7 mouse cellular contexts compared by ENCODE assay signal in the genomic region with DNA sequence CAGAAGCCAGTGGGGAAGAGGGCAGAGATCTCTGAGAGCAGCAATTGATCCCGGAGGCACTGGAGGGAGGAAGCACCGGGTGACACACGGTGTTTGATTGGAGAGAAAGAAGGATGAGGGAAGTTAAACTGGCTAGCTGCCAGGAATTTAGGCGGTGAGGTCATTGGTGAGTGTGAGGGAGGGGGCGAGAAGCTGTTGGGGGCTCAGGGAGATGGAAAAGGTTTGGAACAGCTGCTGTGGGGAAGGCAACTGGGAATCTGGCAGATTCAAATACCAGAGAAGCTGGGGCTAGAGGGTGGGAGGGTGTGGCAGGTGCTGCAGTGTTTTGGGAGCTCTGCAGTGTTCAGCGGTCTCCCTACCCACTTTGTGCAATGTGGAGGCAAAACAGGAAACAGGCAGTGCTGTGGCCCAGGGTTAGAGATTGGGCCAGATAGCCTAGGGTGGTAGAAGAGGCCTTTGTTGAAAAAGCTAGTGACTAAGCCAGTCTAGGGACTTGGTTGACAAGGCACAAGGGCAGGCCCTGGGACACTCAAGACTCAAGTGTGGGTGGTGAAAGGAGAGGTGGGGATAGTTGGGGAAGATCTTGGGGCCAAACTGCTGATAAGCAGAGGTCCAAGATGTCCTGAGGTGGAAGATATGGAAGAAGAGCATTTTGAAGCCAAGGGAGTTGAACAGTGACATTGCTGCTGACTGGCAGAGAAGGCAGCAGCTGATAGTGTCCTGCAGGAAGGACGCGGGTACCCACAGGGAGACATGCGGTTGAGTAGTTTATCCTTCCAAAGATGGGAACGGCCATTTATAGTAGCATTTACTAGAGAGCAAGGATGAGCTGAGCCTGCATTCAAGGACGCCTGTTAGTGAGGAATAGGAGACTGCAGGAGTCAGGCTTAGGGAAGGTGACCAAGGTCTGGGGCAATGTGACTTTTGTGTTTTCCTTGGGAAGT. TPM values are rescaled to one million over a fixed set of nuclear protein-coding genes. Genes with fewer than 3 reads are reported as not detected.
A peak's percentile ranks its signal among the peaks of the same experiment; 100 is the strongest.
DNase-seq lines count a peak whose midpoint lies in the region; ATAC-seq and TF ChIP-seq lines count a peak whose summit lies in the region.

No protein-coding gene starts in this region.

- peak overlapping the region; percentile 25 for H3K4me2 ChIP-seq in limb, embryonic 15.5 days

- H3K36me3 ChIP-seq in limb, embryonic 15.5 days = peaks cover 64% of the 10 kb centered on the region
- H3K36me3 ChIP-seq in small intestine, adult 2 months (ENCODE audit: control insufficient read depth, insufficient read depth, low read length) = peaks cover 52% of the 10 kb centered on the region

- no peak for TF ChIP-seq CTCF in small intestine, adult 2 months (IDR thresholded peaks at IDR 0.05; ENCODE audit: extremely low read depth, insufficient read length, insufficient replicate concordance, low read depth, low read length)

- 49% methylated on average over 11 of the region's 11 CpGs for WGBS in limb, embryonic 15.5 days
- WGBS in small intestine, adult 2 months = 43% methylated on average over 11 of the region's 11 CpGs

- no peak for ATAC-seq in limb, embryonic 15.5 days (ENCODE audit: insufficient number of reproducible peaks, low FRiP score, low TSS enrichment, low read depth)

- H3K27me3 ChIP-seq in limb, embryonic 15.5 days = no peaks in the 10 kb centered on the region
- H3K27me3 ChIP-seq in small intestine, adult 2 months (ENCODE audit: control insufficient read depth, insufficient read depth, low read length) = no peaks in the 10 kb centered on the region

- peak; percentile 33 for DNase-seq in layer of hippocampus, adult 11-12 months (ENCODE audit: low spot score)
- DNase-seq in layer of hippocampus, postnatal 25 days (ENCODE audit: extremely low spot score in 1 of 2, low spot score in 1 of 2) = no peak
- DNase-seq in MEL-GATA-1-ER (ENCODE audit: extremely low read depth, low read depth) = peak; percentile 62
- DNase-seq in gastrocnemius, postnatal 25 days = no peak

- TF ChIP-seq POLR2A in small intestine, adult 2 months (IDR thresholded peaks at IDR 0.05; ENCODE audit: low read depth, low read length) = no peak

- peak overlapping the region; percentile 20; the same call in 1 of the 2 replicates for H3K4me3 ChIP-seq in brown adipose tissue, adult 24 weeks (ENCODE audit: insufficient read depth, low read depth, low read length)
- no peak overlapping the region; the same call in 1 of the 2 replicates for H3K4me3 ChIP-seq in limb, embryonic 15.5 days
- H3K4me3 ChIP-seq in small intestine, adult 2 months (ENCODE audit: low read depth, low read length) = peak overlapping the region; percentile 23

- H3K4me1 ChIP-seq in brown adipose tissue, adult 24 weeks (ENCODE audit: control insufficient read depth, insufficient read depth, insufficient read length, low read length) = peaks cover 27% of the 10 kb centered on the region
- H3K4me1 ChIP-seq in limb, embryonic 15.5 days = peaks cover 55% of the 10 kb centered on the region
- peaks cover 51% of the 10 kb centered on the region for H3K4me1 ChIP-seq in small intestine, adult 2 months (ENCODE audit: control insufficient read depth, insufficient read depth, insufficient read length, low read length)

- H3K27ac ChIP-seq in brown adipose tissue, adult 24 weeks (replicated peaks; ENCODE audit: low read depth, low read length) = peak overlapping the region; percentile 24; the same call in 1 of the 2 replicates
- peak overlapping the region; percentile 67 for H3K27ac ChIP-seq in limb, embryonic 15.5 days
- no peak overlapping the region for H3K27ac ChIP-seq in small intestine, adult 2 months (ENCODE audit: insufficient read depth, low read depth, low read length)

- no peaks in the 10 kb centered on the region for H3K9me3 ChIP-seq in limb, embryonic 15.5 days

- no peak overlapping the region for H3K9ac ChIP-seq in limb, embryonic 15.5 days

RNA-seq across cellular contexts. Expression of gene Zyx, which starts 4.9 kb away (rescaled TPM):
- 10 to 100 TPM; 47.9 to 51.7 TPM for total RNA-seq in layer of hippocampus, postnatal 25 days (2021)
- 16.2 and 22.0 TPM in 2 replicates for polyA plus RNA-seq in brown adipose tissue, adult 24 weeks (2012; ENCODE audit: insufficient read depth, insufficient read length, missing spikeins)
- polyA plus RNA-seq in limb, embryonic 15.5 days (2015; fragmentation: Nextera tagmentation; extraction: Ambion mirVana) = 107 and 138 TPM in 2 replicates
- polyA plus RNA-seq in small intestine, adult 2 months (2012; rRNA removed) = 104 and 222 TPM in 2 replicates
- total RNA-seq in gastrocnemius, postnatal 25 days (2021) = 10 to 100 TPM; 28.8 to 32.3 TPM

RNA-seq across cellular contexts. Expression of gene Epha1, which starts 18.7 kb away (rescaled TPM):
- under 1 TPM; 0.22 to 0.47 TPM for total RNA-seq in layer of hippocampus, postnatal 25 days (2021)
- not detected in 2 replicates for polyA plus RNA-seq in brown adipose tissue, adult 24 weeks (2012; ENCODE audit: insufficient read depth, insufficient read length, missing spikeins)
- polyA plus RNA-seq in limb, embryonic 15.5 days (2015; fragmentation: Nextera tagmentation; extraction: Ambion mirVana) = 25.4 and 30.1 TPM in 2 replicates
- 28.8 and 64.8 TPM in 2 replicates for polyA plus RNA-seq in small intestine, adult 2 months (2012; rRNA removed)
- under 1 TPM; 0.15 to 0.32 TPM for total RNA-seq in gastrocnemius, postnatal 25 days (2021)

RNA-seq across cellular contexts. Expression of gene Fam131b, which starts 29.9 kb away (rescaled TPM):
- total RNA-seq in layer of hippocampus, postnatal 25 days (2021) = 10 to 100 TPM; 74.8 to 76.8 TPM
- not detected in 2 replicates for polyA plus RNA-seq in brown adipose tissue, adult 24 weeks (2012; ENCODE audit: insufficient read depth, insufficient read length, missing spikeins)
- polyA plus RNA-seq in limb, embryonic 15.5 days (2015; fragmentation: Nextera tagmentation; extraction: Ambion mirVana) = 0.15 and 0.19 TPM in 2 replicates
- polyA plus RNA-seq in small intestine, adult 2 months (2012; rRNA removed) = 0.10 and 0.19 TPM in 2 replicates
- under 1 TPM; 0.41 to 0.54 TPM for total RNA-seq in gastrocnemius, postnatal 25 days (2021)

RNA-seq across cellular contexts. Expression of gene Tas2r143, which starts 45.7 kb away (rescaled TPM):
- total RNA-seq in layer of hippocampus, postnatal 25 days (2021) = not detected
- not detected in 2 replicates for polyA plus RNA-seq in brown adipose tissue, adult 24 weeks (2012; ENCODE audit: insufficient read depth, insufficient read length, missing spikeins)
- not detected in 2 replicates for polyA plus RNA-seq in limb, embryonic 15.5 days (2015; fragmentation: Nextera tagmentation; extraction: Ambion mirVana)
- polyA plus RNA-seq in small intestine, adult 2 months (2012; rRNA removed) = not detected in 2 replicates
- not detected for total RNA-seq in gastrocnemius, postnatal 25 days (2021)

RNA-seq across cellular contexts. Expression of gene Tas2r135, which starts 50.9 kb away (rescaled TPM):
- not detected for total RNA-seq in layer of hippocampus, postnatal 25 days (2021)
- polyA plus RNA-seq in brown adipose tissue, adult 24 weeks (2012; ENCODE audit: insufficient read depth, insufficient read length, missing spikeins) = not detected in 2 replicates
- polyA plus RNA-seq in limb, embryonic 15.5 days (2015; fragmentation: Nextera tagmentation; extraction: Ambion mirVana) = not detected in 2 replicates
- not detected in 2 replicates for polyA plus RNA-seq in small intestine, adult 2 months (2012; rRNA removed)
- total RNA-seq in gastrocnemius, postnatal 25 days (2021) = not detected

Comparison
In these comparisons a context has a peak if more than half of its experiments do, and no peak if none do; other contexts are left out.
1. DNase-seq: peak in layer of hippocampus, adult 11-12 months (single experiment) and MEL-GATA-1-ER (single experiment); none in layer of hippocampus, postnatal 25 days (0 of 2) and gastrocnemius, postnatal 25 days (single experiment).
2. RNA of gene Epha1, which starts 18.7 kb away (polyA plus RNA-seq): 28.8 to 64.8 TPM in small intestine, adult 2 months and 25.4 to 30.1 TPM in limb, embryonic 15.5 days; not detected in brown adipose tissue, adult 24 weeks; every median in the first group is over 10 times any median in the second.